Mouse (Mus musculus): ENCODE data around the gene Nr2c2. TPM values are rescaled to one million over a fixed set of nuclear protein-coding genes. Genes with fewer than 3 reads are reported as not detected.

Gene Nr2c2
- polyA plus RNA-seq, 2 experiments from 2014 or later = 75.5 to 86.4 TPM

GRCm38 (mm10) chr6:92131456-92131855 lies 40.3 kb downstream of the Nr2c2 start:
- ATAC-seq = peak; percentile 81

DNA sequence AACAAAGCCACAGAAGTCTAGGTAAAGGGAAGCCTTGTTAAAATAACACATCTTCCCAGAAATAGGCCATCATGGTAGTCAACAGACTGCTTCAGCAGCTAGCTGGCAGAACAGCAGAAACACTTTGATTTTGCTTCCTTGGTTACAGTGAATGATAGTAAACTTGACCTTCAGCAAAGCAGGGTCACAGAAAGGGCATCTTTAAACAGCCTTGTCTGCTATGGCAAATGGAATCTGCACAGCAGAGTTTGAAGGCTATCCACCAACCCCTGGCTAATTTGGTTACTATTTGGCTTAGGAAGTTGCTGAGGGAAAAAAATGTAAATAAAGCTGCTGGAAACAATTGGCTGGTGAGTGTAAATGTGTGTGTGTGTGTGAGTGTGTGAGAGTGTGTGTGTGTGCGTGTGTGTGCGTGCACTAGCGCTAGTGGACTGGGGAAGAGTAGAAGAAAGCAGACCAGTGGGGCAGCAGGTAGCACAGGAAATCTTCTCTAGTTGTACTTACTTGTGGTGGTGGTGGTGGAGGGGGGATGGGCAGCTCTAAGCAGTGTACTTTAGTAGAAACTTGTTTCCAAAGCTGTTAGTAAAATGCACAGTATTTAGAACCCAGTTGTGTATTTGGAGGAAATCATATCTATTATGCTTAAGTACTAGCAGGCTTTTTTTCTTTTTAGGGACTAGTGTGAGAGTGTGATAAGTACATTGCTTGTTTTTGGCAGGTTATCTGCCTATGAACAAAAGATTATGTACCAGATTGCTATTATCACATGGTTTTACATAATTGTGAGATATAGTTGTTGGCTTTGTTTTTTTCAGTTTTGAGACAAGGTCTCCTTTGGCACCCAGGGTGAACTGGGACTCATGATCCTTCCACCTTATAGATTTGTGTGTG lies 41.1 kb downstream of the Nr2c2 start:
- ATAC-seq = peak; percentile 69

GRCm38 (mm10) chr6:92133617-92134016 lies 42.4 kb downstream of the Nr2c2 start:
- no peak for ATAC-seq

GRCm38 (mm10) chr6:92136356-92136755 lies 45.2 kb downstream of the Nr2c2 start:
- ATAC-seq = no peak

DNA sequence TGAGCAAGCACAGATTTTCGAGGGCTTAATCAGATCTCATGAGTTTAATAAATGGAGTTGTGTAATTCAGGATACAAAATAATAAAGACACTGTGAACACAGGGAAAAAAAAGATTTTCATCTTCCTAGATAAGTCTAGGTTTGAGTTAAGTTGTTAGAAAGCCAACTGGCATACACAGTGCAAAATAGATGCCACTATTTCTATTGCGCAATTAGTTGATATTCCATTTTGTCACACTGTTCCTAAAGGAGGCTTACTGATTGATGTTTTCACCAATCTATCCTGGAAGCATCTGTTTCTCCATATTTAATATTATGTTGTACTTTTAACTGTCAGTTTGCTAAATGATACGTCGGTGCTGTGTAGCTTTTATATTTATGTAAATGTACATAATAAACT lies 54.7 kb downstream of the Nr2c2 start:
- ATAC-seq = no peak

DNA sequence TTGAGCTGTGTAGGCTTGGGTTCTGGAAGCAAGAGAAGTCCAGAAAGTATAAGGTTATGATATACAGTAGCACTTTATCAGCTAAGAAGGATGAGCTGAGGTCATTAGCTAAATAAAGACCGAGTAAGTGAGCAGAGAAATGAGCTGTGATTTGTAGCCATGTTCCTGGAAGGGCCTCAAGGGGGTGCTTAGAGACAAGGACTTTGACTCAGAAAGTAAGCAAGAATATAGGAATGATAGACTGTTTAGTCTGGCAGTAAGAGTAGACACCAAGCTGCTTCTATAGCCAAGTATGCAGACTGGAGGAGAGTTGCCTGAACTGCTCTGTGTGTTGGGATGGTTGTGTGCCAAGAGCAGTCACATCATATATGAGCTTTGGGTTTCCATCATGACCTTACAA lies 62.6 kb downstream of the Nr2c2 start:
- ATAC-seq = no peak

DNA sequence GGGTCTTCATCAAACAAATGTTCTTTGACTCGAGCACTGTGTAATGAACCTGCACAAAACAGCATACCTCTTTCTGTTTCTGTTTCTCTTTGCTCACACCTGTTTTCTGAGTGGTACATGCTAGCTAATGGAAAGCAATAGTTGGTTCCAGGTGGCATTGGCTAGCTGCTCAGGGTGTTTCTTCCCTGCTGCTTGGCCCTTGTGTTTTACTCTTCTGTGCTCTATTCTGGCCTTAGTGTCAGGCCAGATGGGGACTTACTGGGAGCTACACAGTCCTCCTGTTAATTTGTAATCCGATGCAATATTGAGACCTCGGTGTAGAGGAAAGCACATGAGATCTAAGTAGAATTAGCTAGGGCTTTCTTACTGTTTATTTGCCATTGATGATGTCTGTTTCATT lies 67.6 kb downstream of the Nr2c2 start:
- ATAC-seq = no peak

- no peak for ATAC-seq
Measured at GRCm38 (mm10) chr6:92162724-92163123, 71.5 kb downstream of the Nr2c2 start.

DNA sequence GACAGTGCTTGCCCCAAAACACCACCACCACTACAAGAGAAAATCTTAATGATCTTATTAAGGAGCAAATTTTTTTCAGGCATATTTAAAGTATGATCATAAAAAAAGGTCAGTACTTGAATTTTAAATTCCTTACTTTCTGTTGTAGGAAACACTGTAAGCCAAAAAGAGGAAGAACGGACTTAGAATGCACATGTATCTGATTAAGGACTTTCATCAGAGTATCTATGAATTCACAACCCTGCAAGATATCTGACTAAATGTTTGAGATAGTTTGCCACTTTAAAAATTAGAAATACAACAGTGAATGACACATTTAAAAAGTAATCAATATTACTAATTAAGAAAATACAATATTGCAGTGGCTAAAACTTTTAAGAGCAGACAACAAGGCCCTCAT lies 85.3 kb downstream of the Nr2c2 start:
- ATAC-seq = no peak

DNA sequence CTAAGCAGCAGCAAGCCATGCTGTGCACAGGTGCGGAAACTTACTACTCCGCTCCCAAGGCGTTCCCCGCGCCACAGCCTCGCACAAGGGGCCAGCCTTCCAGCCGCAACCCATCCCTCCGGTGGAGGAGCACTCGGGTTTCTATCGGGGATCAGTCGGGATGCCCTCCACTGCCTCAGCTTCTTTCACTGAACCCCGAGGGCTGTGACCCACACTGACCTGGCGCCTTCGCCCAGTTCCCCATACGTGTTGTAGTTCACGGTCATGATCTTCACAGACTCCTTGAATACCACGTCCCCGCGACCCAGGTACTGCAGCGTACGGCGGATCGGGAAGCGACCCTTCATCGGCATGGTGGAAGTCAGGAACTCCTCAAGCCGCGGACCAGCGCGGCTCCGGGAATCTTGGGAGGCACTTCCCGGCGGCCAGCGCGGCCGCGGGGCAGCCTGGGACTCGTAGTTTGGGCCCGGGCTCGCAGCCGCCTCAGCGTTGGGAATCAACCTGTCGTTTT lies 92.5 kb downstream of the Nr2c2 start, which contains the start of gene Mrps25:
TSS of gene Mrps25 (minus strand) at position 413 of the 511 bp plus-strand sequence.
- ATAC-seq = peak; percentile 77

- peak; percentile 40 for ATAC-seq
Measured at GRCm38 (mm10) chr6:92184178-92184577, 93.0 kb downstream of the Nr2c2 start.

- ATAC-seq = no peak
Measured at GRCm38 (mm10) chr6:92199414-92199813, 108.2 kb downstream of the Nr2c2 start.

DNA sequence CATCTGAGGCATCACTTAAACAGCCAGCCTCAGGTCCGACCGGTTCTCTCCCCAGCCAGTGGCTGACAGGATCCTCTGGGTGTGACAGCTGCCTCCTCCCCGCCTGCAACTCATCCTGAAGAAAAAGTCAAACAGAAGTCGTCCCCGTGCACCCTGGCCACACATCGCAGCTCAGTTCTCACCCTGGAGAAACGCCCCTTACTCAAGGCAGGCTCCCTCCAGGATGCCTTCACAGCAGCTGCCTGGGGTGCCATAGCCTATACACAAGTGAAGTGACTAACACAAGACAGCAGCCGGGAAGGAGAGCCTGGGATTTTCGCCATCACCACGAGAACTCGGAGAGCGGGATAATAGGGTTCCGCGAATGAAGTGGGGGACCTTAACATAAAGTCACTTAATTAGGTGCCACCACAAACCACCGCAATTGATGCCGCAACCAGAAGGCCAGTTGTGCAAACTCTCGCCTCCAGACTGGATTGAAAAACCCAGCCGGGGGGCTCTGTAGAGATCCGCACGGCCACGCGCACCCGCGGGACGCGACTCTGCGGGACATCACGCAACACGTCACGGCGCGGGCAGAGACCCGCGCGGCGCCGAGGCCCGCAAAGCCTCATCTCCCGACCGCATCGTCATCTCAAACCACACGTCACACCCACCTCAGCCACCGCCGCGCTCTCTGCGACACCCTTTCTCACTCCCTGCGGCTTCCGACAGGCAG lies 123.0 kb downstream of the Nr2c2 start:
- peak; percentile 33 for ATAC-seq

GRCm38 (mm10) chr6:92214773-92215449 lies 123.7 kb downstream of the Nr2c2 start, which contains the start of gene Rbsn:
Gene Rbsn (minus strand): TSS chr6:92214925.
- peak; percentile 99 for ATAC-seq

DNA sequence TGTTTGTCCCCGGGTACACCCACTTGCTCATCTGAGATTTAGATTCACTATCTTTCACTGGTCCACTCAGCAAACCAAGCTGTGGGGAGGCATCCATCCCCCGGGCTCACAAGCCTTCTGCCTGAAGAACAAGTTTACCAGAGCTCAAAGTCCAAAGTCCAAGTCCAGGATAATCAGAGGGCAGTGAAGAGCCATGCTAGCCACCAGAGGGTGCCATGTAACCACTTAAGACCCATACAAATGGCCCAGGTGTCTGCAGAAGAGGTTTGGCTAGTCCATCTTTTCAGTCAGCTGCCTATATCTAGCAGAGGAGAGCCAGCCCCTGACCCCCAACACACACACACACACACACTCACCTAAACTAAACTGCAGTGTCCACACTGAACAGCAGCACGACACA lies 128.3 kb downstream of the Nr2c2 start:
- no peak for ATAC-seq

- no peak for ATAC-seq
Measured at GRCm38 (mm10) chr6:92221604-92222003, 130.4 kb downstream of the Nr2c2 start.

DNA sequence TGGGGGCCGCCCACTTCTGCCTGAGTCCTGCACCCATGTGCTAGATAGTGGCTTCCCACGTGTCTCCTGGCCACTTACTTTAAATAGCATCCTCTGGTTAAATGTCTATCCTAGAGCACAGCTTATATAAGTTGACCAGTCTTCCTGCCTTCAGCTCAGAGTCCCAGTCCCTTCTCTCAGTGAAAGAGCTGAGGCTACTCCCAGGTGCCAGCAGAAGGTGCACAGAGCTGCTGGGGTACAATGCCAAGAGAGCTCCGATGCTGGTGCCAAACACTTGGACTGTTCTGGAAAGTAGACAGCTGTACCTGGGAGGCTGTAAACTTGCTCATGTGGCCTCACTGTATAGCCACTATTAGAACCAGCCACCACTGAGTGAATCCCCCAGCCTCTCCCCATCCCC lies 130.8 kb downstream of the Nr2c2 start:
- ATAC-seq = no peak

Other genes with a start within 250 kb of the Nr2c2 start
- 10 to 100 TPM; 37.9 to 54.0 TPM for gene Ccdc174, start 213.3 kb upstream of the Nr2c2 start, polyA plus RNA-seq (2017; shearing (Covaris generic))
- gene 4930590J08Rik, start 188.6 kb upstream of the Nr2c2 start, polyA plus RNA-seq (2017; shearing (Covaris generic)) = 1 to 10 TPM in 1 of 2 experiments, under 1 TPM in 1; 0.20 to 1.1 TPM
- gene Fgd5, start 112.5 kb upstream of the Nr2c2 start, polyA plus RNA-seq (2017; shearing (Covaris generic)) = under 1 TPM in 1 of 2 experiments, not detected in 1; 0.08 TPM
- gene Mrps25, start 92.6 kb downstream of the Nr2c2 start, polyA plus RNA-seq (2017; shearing (Covaris generic)) = 10 to 100 TPM; 48.7 to 58.2 TPM
- 10 to 100 TPM; 13.7 to 26.3 TPM for gene Rbsn, start 123.5 kb downstream of the Nr2c2 start, polyA plus RNA-seq (2017; shearing (Covaris generic))
- gene Trh, start 153.3 kb downstream of the Nr2c2 start, polyA plus RNA-seq (2017; shearing (Covaris generic)) = not detected

Data from CD4-positive, CD25-positive, alpha-beta regulatory T cell, adult 4 months (primary cell).